Mouse (Mus musculus) liver, postnatal 0 days (tissue): ENCODE results near the gene Zfp36. TPM values are rescaled to one million over a fixed set of nuclear protein-coding genes. Genes with fewer than 3 reads are reported as not detected.
A peak's percentile ranks its signal among the peaks of the same experiment; 100 is the strongest.

Experiments
- ATAC-seq: fragments of 200-750 bp; cut with Nextera tagmentation; 2 replicates; pipeline ENCODE4 v1.8.0; 2017; ENCODE audit warnings: mild to moderate bottlenecking, moderate library complexity
- DNase-seq: peaks from one replicate; pipeline ENCODE4 v3.0.0-alpha.2; 2016
- H3K27ac ChIP-seq: fragments of 300-500 bp; sonication (generic); 2 replicates; pipeline ENCODE4 v1.5.1; 2014; ENCODE audit warnings: antibody characterized with exemption, moderate library complexity, mild to moderate bottlenecking, low read depth
- H3K27me3 ChIP-seq: fragments of 300-500 bp; sonication (generic); 2 replicates; pipeline ENCODE4 v1.6.1; 2014; ENCODE audit warnings: low read length, control low read depth, mixed read lengths; ENCODE audit not compliant: insufficient read depth
- H3K36me3 ChIP-seq: fragments of 300-500 bp; sonication (generic); replicated peaks from 2 replicates; pipeline ENCODE4 v1.6.1; 2014; ENCODE audit warnings: mild to moderate bottlenecking, control low read depth, low read length, moderate library complexity, mixed read lengths; ENCODE audit not compliant: insufficient read depth
- H3K4me1 ChIP-seq: fragments of 300-500 bp; sonication (generic); 2 replicates; pipeline ENCODE4 v1.6.1; 2014; ENCODE audit warnings: antibody characterized with exemption, mild to moderate bottlenecking, control low read depth; ENCODE audit not compliant: insufficient read depth
- H3K4me2 ChIP-seq: fragments of 300-500 bp; sonication (generic); 2 replicates; pipeline ENCODE4 v1.6.1; 2014; ENCODE audit warnings: low read depth, mild to moderate bottlenecking, low read length, moderate library complexity, mixed read lengths
- H3K4me3 ChIP-seq: fragments of 300-500 bp; sonication (generic); 2 replicates; pipeline ENCODE4 v1.5.1; 2014; ENCODE audit warnings: low read depth, low read length
- H3K9ac ChIP-seq: fragments of 300-500 bp; sonication (generic); replicated peaks from 2 replicates; pipeline ENCODE4 v1.6.1; 2014; ENCODE audit warnings: mild to moderate bottlenecking, moderate library complexity
- H3K9me3 ChIP-seq: fragments of 300-500 bp; sonication (generic); 2 replicates; pipeline ENCODE4 v1.6.1; 2016; ENCODE audit warnings: mild to moderate bottlenecking, control low read depth, low read length, mixed read lengths
- CTCF ChIP-seq: sonication (generic); IDR thresholded peaks from 2 replicates; pipeline ENCODE4 v1.5.1; 2016; ENCODE audit warnings: antibody characterized with exemption, low read depth
- EP300 ChIP-seq: IDR thresholded peaks from 2 replicates; pipeline ENCODE4 v1.6.1; 2016; ENCODE audit warnings: antibody characterized with exemption, low read depth, mild to moderate bottlenecking
- WGBS: fragments of 180-500 bp; shearing (Covaris S2); extraction: QIAGEN DNeasy Blood & Tissue Kit; methylation state at CpG from one replicate; pipeline ENCODE4 v1.1.7; 2014; ENCODE audit not compliant: insufficient replicate concordance; 5-methylcytosine and 5-hydroxymethylcytosine counted together
- polyA plus RNA-seq: library from polyadenylated mRNA; unstranded; fragments of >200 nt; fragmentation: Nextera tagmentation; extraction: Ambion mirVana; gene quantifications from 2 replicates; pipeline ENCODE4 v1.2.1, GENCODE M21; 2015

Zfp36 gene
- polyA plus RNA-seq, 1 experiment from 2014 or later, result 21.1 TPM

- 67% methylated on average over 7 of the region's 7 CpGs for whole genome bisulfite sequencing
- no peak for ATAC-seq
- no peak for DNase-seq
- Histone ChIP-seq H3K36me3 (peaks cover 24% of the 10 kb centered on the region), H3K9me3 (no peaks in the 10 kb centered on the region), H3K4me1 (peaks cover 19% of the 10 kb centered on the region), H3K4me3 (no peak overlapping the region), H3K9ac (no peak overlapping the region), H3K27ac (peak overlapping the region; percentile 78), H3K4me2 (no peak overlapping the region), H3K27me3 (no peaks in the 10 kb centered on the region)
- no peak for TF ChIP-seq CTCF
- TF ChIP-seq EP300, result no peak
These were observed 21.6 kb downstream of the Zfp36 start for GRCm38 (mm10) chr7:28358431-28358830.

- no peak overlapping the region for H3K4me3 ChIP-seq
- H3K27me3 ChIP-seq, result no peaks in the 10 kb centered on the region
- TF ChIP-seq CTCF (no peak), EP300 (no peak; the same call in 1 of the 2 replicates)
- H3K4me2 ChIP-seq, result peak overlapping the region; percentile 16; the same call in 1 of the 2 replicates
- H3K9me3 ChIP-seq, result no peaks in the 10 kb centered on the region
- ATAC-seq (peak; percentile 78), DNase-seq (no peak)
- 16% methylated on average over 5 of the region's 5 CpGs for WGBS
- H3K36me3 ChIP-seq, result peaks cover 28% of the 10 kb centered on the region
- peaks cover 19% of the 10 kb centered on the region for H3K4me1 ChIP-seq
- peak overlapping the region; percentile 78 for H3K27ac ChIP-seq
- 0 out of 2 replicates have a peak overlapping the region, but pooled peaks have one; percentile 21 for H3K9ac ChIP-seq
These were observed 22.1 kb downstream of the Zfp36 start for GRCm38 (mm10) chr7:28357984-28358383.

- H3K9ac ChIP-seq, result no peak overlapping the region; the same call in 1 of the 2 replicates
These were observed 23.1 kb downstream of the Zfp36 start for GRCm38 (mm10) chr7:28356981-28357380.

GRCm38 (mm10) chr7:28355221-28355620, 24.8 kb downstream of the Zfp36 start:
- peaks cover 28% of the 10 kb centered on the region for H3K36me3 ChIP-seq
- no peak overlapping the region for H3K9ac ChIP-seq
- no peak overlapping the region for H3K27ac ChIP-seq
- peaks cover 23% of the 10 kb centered on the region for H3K4me1 ChIP-seq
- H3K9me3 ChIP-seq, result no peaks in the 10 kb centered on the region
- no peak overlapping the region for H3K4me2 ChIP-seq
- ATAC-seq (no peak), DNase-seq (no peak)
- TF ChIP-seq CTCF (no peak), EP300 (no peak)
- H3K4me3 ChIP-seq, result no peak overlapping the region
- H3K27me3 ChIP-seq, result no peaks in the 10 kb centered on the region
- 80% methylated on average over 3 of the region's 3 CpGs for WGBS

More at GRCm38 (mm10) chr7:28356981-28357380, 23.1 kb downstream of the Zfp36 start:
- WGBS, result 39% methylated on average over 5 of the region's 5 CpGs
- DNase-seq, result no peak
- Histone ChIP-seq H3K4me2 (no peak overlapping the region), H3K4me1 (peaks cover 19% of the 10 kb centered on the region), H3K9me3 (no peaks in the 10 kb centered on the region), H3K27me3 (no peaks in the 10 kb centered on the region), H3K36me3 (peaks cover 29% of the 10 kb centered on the region), H3K4me3 (no peak overlapping the region), H3K27ac (peak overlapping the region; percentile 78)
- TF ChIP-seq CTCF (no peak), EP300 (no peak)
- ATAC-seq, result no peak

GRCm38 (mm10) chr7:28354596-28354995, 25.5 kb downstream of the Zfp36 start:
- H3K9me3 ChIP-seq, result no peaks in the 10 kb centered on the region
- H3K27me3 ChIP-seq, result no peaks in the 10 kb centered on the region
- H3K4me3 ChIP-seq, result no peak overlapping the region
- no peak for TF ChIP-seq EP300
- TF ChIP-seq CTCF, result no peak
- no peak overlapping the region for H3K4me2 ChIP-seq
- H3K4me1 ChIP-seq, result peaks cover 29% of the 10 kb centered on the region
- H3K27ac ChIP-seq, result no peak overlapping the region
- H3K9ac ChIP-seq, result no peak overlapping the region
- H3K36me3 ChIP-seq, result peaks cover 23% of the 10 kb centered on the region
- DNase-seq, result no peak
- 90% methylated on average over 3 of the region's 3 CpGs for WGBS
- ATAC-seq, result no peak

GRCm38 (mm10) chr7:28354113-28354581, 25.9 kb downstream of the Zfp36 start:
- Histone ChIP-seq H3K9ac (no peak overlapping the region), H3K4me2 (no peak overlapping the region), H3K27ac (no peak overlapping the region), H3K27me3 (no peaks in the 10 kb centered on the region), H3K9me3 (no peaks in the 10 kb centered on the region), H3K4me3 (no peak overlapping the region), H3K36me3 (peaks cover 23% of the 10 kb centered on the region), H3K4me1 (peaks cover 32% of the 10 kb centered on the region)
- TF ChIP-seq EP300, result no peak
- no peak for DNase-seq
- ATAC-seq, result no peak
- 72% methylated on average over 3 of the region's 3 CpGs for WGBS
